Mouse (Mus musculus) forebrain, embryonic 16.5 days (tissue): ENCODE data around the gene Lrch1. TPM values are rescaled to one million over a fixed set of nuclear protein-coding genes. Genes with fewer than 3 reads are reported as not detected.

Source experiments
- ATAC-seq: fragments of 200-750 bp; cut with Nextera tagmentation; 2 replicates; pipeline ENCODE4 v1.8.0; 2017; ENCODE audit warnings: mild to moderate bottlenecking, moderate library complexity
- H3K27ac ChIP-seq: fragments of 300-500 bp; sonication (generic); 2 replicates; pipeline ENCODE4 v1.5.1; 2014; ENCODE audit warnings: low read length, control low read depth
- H3K27me3 ChIP-seq: fragments of 300-500 bp; sonication (generic); replicated peaks from 2 replicates; pipeline ENCODE4 v1.6.1; 2014; ENCODE audit warnings: low read length; ENCODE audit not compliant: control insufficient read depth, insufficient read depth
- H3K36me3 ChIP-seq: fragments of 300-500 bp; sonication (generic); 2 replicates; pipeline ENCODE4 v1.6.1; 2014; ENCODE audit not compliant: control insufficient read depth, insufficient read depth
- H3K4me1 ChIP-seq: fragments of 300-500 bp; sonication (generic); replicated peaks from 2 replicates; pipeline ENCODE4 v1.6.1; 2014; ENCODE audit warnings: low read length; ENCODE audit not compliant: control insufficient read depth, insufficient read depth
- H3K4me2 ChIP-seq: fragments of 300-500 bp; sonication (generic); 2 replicates; pipeline ENCODE4 v1.6.1; 2014; ENCODE audit warnings: mild to moderate bottlenecking, low read length, control low read depth
- H3K4me3 ChIP-seq: fragments of 300-500 bp; sonication (generic); replicated peaks from 2 replicates; pipeline ENCODE4 v1.5.1; 2014; ENCODE audit warnings: mild to moderate bottlenecking, low read length, control low read depth
- H3K9ac ChIP-seq: fragments of 300-500 bp; sonication (generic); replicated peaks from 2 replicates; pipeline ENCODE4 v1.6.1; 2014; ENCODE audit warnings: low read depth, low read length, control low read depth
- H3K9me3 ChIP-seq: fragments of 300-500 bp; sonication (generic); 2 replicates; pipeline ENCODE4 v1.6.1; 2016; ENCODE audit warnings: low read length; ENCODE audit not compliant: control insufficient read depth
- WGBS: fragments of 180-500 bp; shearing (Covaris S2); extraction: QIAGEN DNeasy Blood & Tissue Kit; methylation state at CpG from one replicate; pipeline ENCODE4 v1.1.7; 2014; 5-methylcytosine and 5-hydroxymethylcytosine counted together
- polyA plus RNA-seq: library from polyadenylated mRNA; unstranded; fragments of >200 nt; fragmentation: Nextera tagmentation; extraction: Ambion mirVana; gene quantifications from 2 replicates; pipeline ENCODE4 v1.2.1, GENCODE M21; 2015

The Lrch1 gene
- 11.4 and 12.5 TPM in 2 replicates for polyA plus RNA-seq

GRCm38 (mm10) chr14:74947376-74948013 lies at the start of gene Lrch1:
Lrch1 (minus strand) TSS chr14:74947876.
- peak; percentile 75 for ATAC-seq
- H3K36me3 ChIP-seq: no peaks in the 10 kb centered on the region
- H3K4me3 ChIP-seq: peak within 1 kb of the TSS; percentile 62
- peak within 1 kb of the TSS; percentile 77 for H3K4me2 ChIP-seq
- H3K27me3 ChIP-seq: no peaks in the 10 kb centered on the region
- peak within 1 kb of the TSS; percentile 89 for H3K9ac ChIP-seq
- H3K9me3 ChIP-seq: no peaks in the 10 kb centered on the region
- H3K27ac ChIP-seq: peak within 1 kb of the TSS; percentile 80
- WGBS: 0% methylated on average over 62 of the region's 65 CpGs
- peaks cover 15% of the 10 kb centered on the region for H3K4me1 ChIP-seq

- Histone ChIP-seq H3K9me3 (no peaks in the 10 kb centered on the region), H3K27me3 (no peaks in the 10 kb centered on the region), H3K27ac (no peak overlapping the region), H3K36me3 (no peaks in the 10 kb centered on the region), H3K4me3 (no peak overlapping the region), H3K4me2 (no peak overlapping the region), H3K9ac (no peak overlapping the region), H3K4me1 (no peaks in the 10 kb centered on the region)
- no peak for ATAC-seq
- WGBS: 95% methylated on average over 2 of the region's 2 CpGs
These were observed 49.4 kb upstream of the Lrch1 start for GRCm38 (mm10) chr14:74997041-74997440.

GRCm38 (mm10) chr14:74996556-74996955 lies 48.9 kb upstream of the Lrch1 start:
- WGBS: 72% methylated on average over 3 of the region's 3 CpGs
- Histone ChIP-seq H3K4me1 (no peaks in the 10 kb centered on the region), H3K9ac (no peak overlapping the region), H3K4me2 (no peak overlapping the region), H3K36me3 (no peaks in the 10 kb centered on the region), H3K9me3 (no peaks in the 10 kb centered on the region), H3K4me3 (no peak overlapping the region), H3K27me3 (no peaks in the 10 kb centered on the region), H3K27ac (no peak overlapping the region)
- no peak for ATAC-seq

GRCm38 (mm10) chr14:74990504-74990903 lies 42.8 kb upstream of the Lrch1 start:
- no peak overlapping the region for H3K4me2 ChIP-seq
- peak; percentile 62 for ATAC-seq
- H3K9ac ChIP-seq: no peak overlapping the region
- WGBS: 0% methylated on average over 1 of the region's 1 CpGs
- no peaks in the 10 kb centered on the region for H3K36me3 ChIP-seq
- H3K27ac ChIP-seq: no peak overlapping the region
- no peaks in the 10 kb centered on the region for H3K4me1 ChIP-seq
- H3K4me3 ChIP-seq: no peak overlapping the region
- no peaks in the 10 kb centered on the region for H3K9me3 ChIP-seq
- no peaks in the 10 kb centered on the region for H3K27me3 ChIP-seq

- H3K4me1 ChIP-seq: no peaks in the 10 kb centered on the region
- no peaks in the 10 kb centered on the region for H3K9me3 ChIP-seq
- WGBS: 87% methylated on average over 4 of the region's 4 CpGs
- no peaks in the 10 kb centered on the region for H3K36me3 ChIP-seq
- no peaks in the 10 kb centered on the region for H3K27me3 ChIP-seq
- no peak for ATAC-seq
- H3K4me2 ChIP-seq: no peak overlapping the region
- H3K4me3 ChIP-seq: no peak overlapping the region
- H3K9ac ChIP-seq: no peak overlapping the region
- no peak overlapping the region for H3K27ac ChIP-seq
These were observed 42.2 kb upstream of the Lrch1 start for GRCm38 (mm10) chr14:74989909-74990308.

- Histone ChIP-seq H3K27ac (no peak overlapping the region), H3K9ac (no peak overlapping the region), H3K9me3 (no peaks in the 10 kb centered on the region), H3K4me3 (no peak overlapping the region), H3K4me1 (no peaks in the 10 kb centered on the region), H3K27me3 (no peaks in the 10 kb centered on the region), H3K36me3 (no peaks in the 10 kb centered on the region), H3K4me2 (no peak overlapping the region)
- no peak for ATAC-seq
- 46% methylated on average over 4 of the region's 4 CpGs for WGBS
These were observed 41.6 kb upstream of the Lrch1 start for GRCm38 (mm10) chr14:74989322-74989721.

GRCm38 (mm10) chr14:74986527-74986926 lies 38.9 kb upstream of the Lrch1 start:
- no peak overlapping the region for H3K27ac ChIP-seq
- H3K4me3 ChIP-seq: no peak overlapping the region
- WGBS: 65% methylated on average over 3 of the region's 3 CpGs
- H3K9ac ChIP-seq: no peak overlapping the region
- no peak overlapping the region for H3K4me2 ChIP-seq
- no peaks in the 10 kb centered on the region for H3K4me1 ChIP-seq
- H3K9me3 ChIP-seq: no peaks in the 10 kb centered on the region
- no peak for ATAC-seq
- no peaks in the 10 kb centered on the region for H3K36me3 ChIP-seq
- no peaks in the 10 kb centered on the region for H3K27me3 ChIP-seq

- Histone ChIP-seq H3K27ac (no peak overlapping the region), H3K4me3 (no peak overlapping the region), H3K4me2 (no peak overlapping the region), H3K9me3 (no peaks in the 10 kb centered on the region), H3K9ac (no peak overlapping the region), H3K36me3 (no peaks in the 10 kb centered on the region), H3K27me3 (no peaks in the 10 kb centered on the region), H3K4me1 (no peaks in the 10 kb centered on the region)
- ATAC-seq: no peak
- whole genome bisulfite sequencing: 62% methylated on average over 4 of the region's 4 CpGs
These were observed 38.0 kb upstream of the Lrch1 start for GRCm38 (mm10) chr14:74985658-74986057.

- ATAC-seq: no peak
- Histone ChIP-seq H3K27ac (no peak overlapping the region), H3K4me3 (no peak overlapping the region), H3K36me3 (no peaks in the 10 kb centered on the region), H3K9ac (no peak overlapping the region), H3K27me3 (no peaks in the 10 kb centered on the region), H3K4me1 (no peaks in the 10 kb centered on the region), H3K4me2 (no peak overlapping the region), H3K9me3 (no peaks in the 10 kb centered on the region)
- 80% methylated on average over 7 of the region's 7 CpGs for WGBS
These were observed 37.2 kb upstream of the Lrch1 start for GRCm38 (mm10) chr14:74984817-74985391.
